Mouse (Mus musculus) ovary, postnatal 14 days (tissue): ENCODE results near the gene Fam102b.

ENCODE experiments used
- DNase-seq: peaks from one replicate; pipeline ENCODE4 v3.0.0; 2022; ENCODE audit warnings: low spot score

Gene Fam102b

DNA sequence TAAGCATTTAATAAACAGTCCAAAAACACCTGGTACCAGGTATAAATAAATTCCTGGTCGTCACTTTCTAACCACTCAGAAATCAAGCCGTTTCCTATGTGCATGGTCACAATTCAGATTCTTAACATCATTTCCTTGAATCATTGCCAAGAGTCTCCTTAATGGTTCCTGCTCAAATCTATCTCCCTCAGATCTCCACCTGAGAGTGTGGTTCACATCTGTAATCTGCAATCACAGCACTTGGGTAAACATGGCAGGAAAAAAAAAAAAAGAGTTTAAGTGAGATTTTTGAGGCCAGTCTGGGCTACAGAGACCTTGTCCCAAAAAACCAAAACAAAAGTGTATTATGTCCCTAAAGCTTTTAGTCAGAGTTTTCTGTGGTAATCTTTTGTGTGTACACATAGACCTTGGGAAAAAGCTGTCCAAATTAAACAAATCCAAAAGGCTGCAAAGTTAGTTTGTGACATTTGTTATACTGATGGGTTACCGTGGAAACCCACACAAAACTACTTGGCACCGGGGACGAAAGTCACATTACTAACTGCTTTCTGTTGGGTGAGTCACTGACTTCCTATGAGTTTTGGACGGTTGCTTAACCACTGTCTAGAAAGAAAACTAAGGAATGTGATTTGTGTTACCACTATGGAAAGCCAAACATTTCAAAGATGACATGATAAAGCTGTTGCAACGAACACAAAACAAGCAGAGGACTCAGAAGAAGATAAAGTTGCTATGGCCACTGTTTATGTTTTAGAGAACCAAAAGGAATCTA, 16.7 kb downstream of the Fam102b start:
- no peak for DNase-seq

DNA sequence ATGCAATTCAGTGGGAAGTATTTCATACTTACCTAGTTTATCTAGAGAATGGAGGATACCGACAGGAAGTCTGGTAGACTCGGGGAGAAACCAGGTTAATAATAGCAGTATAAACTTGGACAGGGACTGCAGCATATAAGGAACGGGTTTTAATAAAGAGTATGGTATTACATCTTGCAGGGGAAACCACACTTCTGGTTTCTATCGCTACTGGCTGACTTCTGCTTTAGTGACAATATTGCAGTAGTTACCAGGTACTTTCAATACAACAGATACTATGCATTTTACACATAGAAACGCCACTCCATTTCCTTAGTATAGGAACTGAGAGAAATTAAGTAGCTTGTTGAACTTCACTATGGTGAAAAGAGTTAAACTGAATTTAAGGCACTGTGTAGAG, 19.2 kb downstream of the Fam102b start:
- DNase-seq = no peak

DNA sequence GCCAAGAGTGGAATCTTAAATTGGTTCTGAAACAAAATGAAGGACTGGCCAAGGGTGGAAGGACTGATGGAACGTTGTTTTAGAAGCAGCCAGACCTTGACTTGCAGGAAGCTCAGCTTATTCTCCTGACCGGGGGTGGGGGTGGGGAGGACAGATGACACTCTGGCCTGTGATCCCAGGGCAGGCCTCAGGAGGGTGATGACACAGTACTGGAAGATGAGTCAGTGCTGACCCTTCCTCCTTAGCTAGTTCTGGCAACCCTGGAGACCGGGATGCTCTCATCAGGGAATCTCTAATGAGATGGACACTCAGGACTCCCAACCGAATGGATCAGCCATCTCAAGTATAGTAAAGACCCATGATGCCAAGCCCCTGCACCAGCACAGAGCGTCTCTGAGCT, 21.6 kb downstream of the Fam102b start:
- DNase-seq = no peak

DNA sequence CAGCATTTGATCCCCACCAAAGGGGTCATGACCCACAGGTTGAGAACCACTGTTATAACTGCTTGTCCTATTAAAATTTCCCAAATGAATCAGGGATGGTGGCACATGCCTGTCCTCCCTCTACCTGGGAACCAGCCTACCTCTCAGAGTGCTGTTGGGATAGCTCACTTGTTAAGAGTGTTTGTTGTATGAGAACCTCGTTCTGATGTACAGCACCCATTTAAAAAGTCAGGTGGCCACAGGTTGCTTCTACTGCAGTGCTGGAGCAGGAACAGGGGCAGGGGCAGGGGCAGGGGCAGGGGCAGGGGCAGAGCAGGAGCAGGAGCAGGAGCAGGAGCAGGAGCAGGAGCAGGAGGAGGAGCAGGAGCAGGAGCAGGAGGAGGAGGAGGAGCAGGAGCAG, 28.2 kb downstream of the Fam102b start:
- no peak for DNase-seq

DNA sequence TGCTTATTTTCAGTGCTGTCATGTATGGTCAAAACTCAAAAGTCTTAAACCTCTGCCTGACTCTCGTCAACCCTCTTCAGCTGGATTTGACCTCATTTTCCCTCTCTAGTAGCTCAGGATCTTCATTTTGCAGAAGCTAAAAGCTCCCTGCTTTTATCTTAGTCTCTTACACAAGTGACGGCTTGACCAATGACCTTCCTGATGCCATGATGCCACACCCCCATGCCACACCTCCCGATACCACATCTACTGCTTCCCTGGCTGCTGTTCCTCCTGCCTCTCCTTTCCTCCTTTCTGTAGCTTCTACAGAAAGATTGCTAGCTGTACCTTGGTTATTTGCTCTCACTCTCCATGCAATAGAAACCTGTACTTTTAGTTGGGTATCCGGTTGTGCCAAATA, 29.6 kb downstream of the Fam102b start:
- no peak for DNase-seq

DNA sequence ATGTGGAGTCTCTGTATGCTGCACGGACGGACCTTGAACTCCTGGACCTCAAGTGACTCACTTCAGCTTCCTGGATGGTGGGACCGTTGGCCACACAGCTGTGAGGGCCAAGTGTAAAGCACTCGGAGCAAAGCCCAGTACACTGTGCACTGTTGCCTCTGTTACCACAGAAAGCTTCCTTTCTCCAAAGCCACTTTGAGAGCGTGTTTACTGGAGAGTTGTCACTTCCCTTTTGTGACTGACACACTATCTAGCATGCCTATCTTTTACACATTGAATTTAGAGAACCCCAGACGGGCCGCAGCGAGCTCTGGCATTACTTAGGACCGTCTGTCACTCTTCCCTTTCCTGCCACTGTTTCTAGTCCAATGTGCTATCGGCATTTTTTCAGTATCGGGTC, 30.1 kb downstream of the Fam102b start:
- no peak for DNase-seq

DNA sequence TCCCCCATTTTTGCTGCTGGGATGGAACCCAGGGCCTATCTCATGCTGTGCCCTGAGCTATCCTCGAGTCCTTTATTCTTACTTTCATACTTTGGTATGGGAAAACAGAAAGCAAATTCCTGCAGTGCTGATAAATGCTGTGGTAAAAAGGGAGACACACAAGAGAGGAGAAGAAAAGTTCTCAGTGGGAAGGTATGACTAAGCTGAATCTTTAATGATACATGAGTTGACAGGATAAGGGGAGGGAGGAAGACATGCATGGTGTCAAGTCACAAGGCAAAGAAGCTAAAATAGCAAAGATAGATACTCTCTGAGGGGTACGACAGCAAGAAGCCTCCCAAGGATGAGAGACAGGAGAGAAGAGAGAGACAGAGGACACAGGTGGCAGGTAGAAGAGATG, 32.0 kb downstream of the Fam102b start:
- no peak for DNase-seq

DNA sequence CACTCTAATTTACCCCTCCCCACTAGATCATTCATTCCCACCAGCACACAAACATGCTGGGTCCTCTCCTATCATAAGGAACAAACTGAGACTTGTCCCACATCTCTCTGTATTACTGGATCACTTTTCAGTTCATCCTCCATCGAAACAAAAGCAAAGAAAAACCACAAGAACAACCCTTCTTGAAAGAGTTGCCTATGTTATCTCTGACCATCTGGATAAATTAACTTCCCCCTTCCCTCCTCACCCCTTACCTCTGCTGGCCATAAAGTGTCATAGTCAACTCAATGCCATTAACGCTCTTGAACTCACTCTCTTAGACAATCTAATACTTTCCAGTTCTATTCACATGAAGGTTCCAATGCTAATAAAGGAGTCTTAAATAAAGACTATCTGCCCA, 32.9 kb downstream of the Fam102b start:
- no peak for DNase-seq

DNA sequence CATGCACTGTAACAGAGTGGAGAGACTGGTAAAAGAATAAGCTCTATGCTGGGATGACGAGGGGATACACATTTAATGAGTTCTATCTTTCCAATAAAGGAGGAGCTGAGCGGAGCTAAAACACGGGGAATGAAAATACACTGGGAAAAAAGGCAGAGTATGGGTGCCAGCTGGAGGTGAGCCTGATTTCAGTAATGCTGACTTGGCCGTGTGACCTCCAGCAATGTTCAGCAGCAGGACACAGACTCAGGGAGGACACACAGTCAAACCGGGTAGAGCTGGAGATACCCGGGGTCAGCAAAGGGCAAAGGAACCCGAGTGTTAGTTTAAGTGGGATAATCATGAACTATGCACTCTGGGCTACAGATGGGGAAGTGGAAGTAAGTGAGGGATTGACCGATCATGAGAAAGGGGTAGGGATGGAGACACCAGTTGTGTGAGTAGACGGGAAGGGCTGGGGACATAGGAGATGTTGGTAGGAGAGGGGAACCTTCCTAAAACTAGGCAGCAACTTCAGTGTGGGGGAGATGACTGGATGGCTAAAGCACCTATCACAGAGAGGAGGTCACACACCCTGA, 37.3 kb downstream of the Fam102b start:
- peak; percentile 31 for DNase-seq

DNA sequence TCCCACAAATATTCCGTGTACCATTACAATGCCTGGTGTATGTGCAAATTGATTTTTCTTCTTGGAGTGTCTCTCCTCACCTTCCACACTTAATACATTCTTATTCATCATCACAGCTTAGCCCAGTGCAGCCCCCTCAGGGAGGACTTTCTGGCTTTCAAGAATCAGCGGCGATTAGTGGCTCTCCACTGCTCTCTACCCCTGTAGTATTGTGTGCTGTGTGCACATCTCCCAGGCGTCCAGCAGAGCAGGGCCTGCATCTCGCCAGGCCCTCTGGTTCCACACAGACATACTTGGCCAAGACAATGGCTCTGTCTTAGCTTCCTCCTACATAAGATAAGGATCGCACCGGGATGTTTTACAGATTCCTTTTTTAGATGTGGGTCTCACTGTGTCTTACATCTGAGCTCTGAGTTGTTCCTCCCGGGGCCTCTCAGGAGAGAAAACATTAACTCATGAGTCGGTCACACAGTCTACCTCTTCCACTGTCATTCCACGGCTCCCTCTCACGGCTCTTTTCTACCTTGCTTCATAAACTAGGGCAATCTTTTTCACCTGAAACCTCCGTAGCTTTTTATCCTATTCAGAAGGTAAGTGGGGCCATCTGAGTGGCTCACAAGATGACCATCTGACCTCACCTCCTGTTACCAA, 40.3 kb downstream of the Fam102b start:
- no peak for DNase-seq

DNA sequence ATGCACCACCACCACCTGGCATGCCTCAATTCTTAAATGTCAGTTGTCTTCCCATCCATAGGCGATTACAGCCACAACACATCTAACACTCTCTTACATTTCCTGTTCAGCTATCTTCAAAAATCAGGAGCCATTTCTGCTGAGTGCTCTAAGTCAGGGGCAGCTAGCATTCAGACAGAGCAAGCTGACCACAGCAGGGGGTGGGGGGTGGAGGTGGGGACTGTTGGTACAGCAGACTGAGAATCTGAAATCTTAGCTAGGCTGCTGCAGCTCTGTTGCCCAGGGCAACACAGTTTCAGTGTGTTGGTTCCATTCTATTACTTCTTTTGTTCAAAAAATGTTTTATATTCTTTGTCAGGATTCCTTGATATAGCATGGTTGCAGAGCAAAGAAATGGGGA, 40.9 kb downstream of the Fam102b start:
- no peak for DNase-seq

DNA sequence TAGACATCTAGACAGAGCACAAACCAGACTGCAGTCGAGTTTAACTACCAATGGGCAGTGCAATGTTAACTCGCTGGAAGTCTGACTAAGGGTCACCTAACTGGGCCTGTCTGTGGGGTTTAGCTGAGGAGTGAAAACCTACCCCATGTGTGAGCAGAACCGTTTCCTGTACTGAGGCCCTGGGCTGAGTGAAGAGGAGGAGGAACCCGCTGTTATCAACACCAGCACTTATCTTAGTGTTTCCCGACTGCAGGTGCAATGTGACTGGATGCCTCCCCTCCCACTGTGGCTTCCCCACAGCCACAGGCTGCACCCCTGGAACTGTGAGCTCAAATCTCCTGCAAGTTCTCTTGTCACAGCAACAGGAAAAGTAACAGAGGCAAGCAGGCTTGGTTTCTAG, 43.4 kb downstream of the Fam102b start:
- no peak for DNase-seq

DNA sequence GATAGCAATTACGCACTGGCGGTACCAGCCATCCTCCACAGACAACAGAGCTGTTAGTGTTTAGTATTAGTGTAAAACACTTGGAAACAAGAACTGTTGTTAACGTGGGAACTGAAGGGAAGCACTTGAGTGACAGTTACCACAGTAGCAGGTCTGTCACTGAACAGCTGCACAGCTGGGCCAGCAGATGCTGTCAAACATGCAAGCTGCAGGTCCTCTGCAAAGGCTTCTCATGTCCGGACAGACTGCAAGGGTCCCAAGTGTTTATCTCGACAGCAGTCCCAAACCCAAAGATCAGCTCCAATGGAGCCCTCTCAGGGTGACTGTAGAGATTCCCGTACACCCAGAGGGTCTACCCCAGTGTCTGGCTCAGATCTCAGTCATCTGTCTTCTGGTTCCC, 45.5 kb downstream of the Fam102b start:
- DNase-seq = no peak

DNA sequence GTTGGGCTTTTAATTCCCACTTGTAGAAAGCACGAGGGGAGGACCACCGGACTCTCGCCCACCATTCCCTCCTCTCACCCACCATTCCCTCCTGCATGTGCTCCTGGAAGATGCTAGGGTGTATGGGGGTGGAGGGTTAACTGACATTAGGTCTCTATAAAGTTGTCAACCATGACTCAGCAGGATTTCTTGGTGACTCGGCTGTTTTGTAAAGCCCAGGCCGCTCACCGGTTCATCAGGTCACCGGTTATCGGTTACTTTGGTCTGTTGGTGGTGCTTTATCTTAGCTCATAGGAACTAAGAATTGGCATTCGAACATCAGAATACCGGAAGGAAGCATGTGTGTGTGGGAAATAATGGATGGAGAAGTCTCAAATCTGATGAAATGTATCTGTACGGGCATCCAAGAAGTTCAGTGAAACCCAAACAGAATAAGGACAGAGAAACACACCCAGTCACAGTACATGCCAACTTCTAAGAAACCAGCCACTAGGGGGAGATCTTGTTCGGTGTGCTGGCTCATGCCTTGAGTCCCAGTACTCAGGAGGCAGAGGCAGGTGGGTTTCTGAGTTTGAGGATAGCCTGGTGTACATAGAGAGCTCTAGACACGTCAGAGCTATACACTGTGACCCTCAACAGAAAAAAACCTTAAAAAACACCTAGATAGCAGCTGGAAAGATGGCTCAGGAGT, 49.9 kb downstream of the Fam102b start:
- DNase-seq = no peak

DNA sequence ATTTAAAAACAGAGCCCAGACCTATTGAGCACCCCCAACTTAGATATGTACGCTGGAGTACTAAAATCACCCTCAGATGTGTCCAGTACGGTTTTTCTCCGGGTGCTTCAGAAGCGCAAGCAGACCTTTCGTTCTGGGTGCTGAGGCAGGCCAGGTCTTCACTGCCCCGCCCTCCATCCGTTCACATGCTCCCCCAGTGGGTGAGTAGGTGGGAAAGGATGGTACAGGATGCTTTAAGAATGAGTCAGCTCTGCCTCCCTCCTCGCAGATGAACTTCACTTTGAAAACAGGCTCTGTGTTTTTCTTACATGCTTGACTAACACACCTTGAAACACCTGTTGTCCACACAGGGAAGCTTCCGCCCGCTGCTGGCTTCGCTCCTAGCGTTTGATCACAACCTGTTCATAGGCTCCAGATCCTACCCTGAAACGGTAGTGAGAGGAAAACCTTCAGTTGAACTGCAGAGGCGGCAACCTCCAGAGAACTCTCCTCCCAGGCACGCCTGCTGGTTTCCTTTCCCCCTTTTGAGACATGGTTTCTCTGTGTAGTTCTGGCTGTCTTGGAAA, 52.4 kb downstream of the Fam102b start:
- no peak for DNase-seq

DNA sequence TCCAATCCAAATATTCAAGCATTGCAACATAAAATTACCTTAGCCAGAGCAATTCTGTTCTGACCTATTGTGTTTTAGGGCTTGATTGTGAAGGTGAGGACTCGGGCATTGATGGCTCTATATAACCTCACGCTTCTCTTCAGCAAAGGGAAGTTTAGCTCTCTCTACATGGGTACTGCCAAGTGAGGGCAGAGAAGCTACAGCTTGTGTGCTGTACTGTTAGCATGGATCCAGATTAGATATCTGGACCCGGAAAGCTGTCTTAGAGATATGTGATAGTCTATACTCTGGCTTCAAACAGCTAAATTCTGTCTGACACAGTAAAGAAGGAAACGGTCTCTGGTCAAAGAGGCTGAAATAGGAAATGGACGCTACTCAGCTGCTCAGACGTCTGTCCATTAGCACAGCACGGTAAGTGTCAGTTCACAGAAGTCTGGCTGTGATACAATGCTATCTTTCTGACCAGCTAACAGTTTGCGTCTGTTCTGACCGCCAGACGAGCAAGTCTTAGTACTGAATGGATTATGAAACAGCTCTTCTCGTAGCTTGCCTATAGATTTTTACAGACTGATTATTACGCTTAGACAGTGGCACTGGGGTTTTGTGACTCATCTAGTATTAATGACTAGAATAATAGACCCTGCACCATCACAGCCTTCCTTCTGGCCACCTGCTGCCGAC, 53.3 kb downstream of the Fam102b start:
- DNase-seq = no peak

DNA sequence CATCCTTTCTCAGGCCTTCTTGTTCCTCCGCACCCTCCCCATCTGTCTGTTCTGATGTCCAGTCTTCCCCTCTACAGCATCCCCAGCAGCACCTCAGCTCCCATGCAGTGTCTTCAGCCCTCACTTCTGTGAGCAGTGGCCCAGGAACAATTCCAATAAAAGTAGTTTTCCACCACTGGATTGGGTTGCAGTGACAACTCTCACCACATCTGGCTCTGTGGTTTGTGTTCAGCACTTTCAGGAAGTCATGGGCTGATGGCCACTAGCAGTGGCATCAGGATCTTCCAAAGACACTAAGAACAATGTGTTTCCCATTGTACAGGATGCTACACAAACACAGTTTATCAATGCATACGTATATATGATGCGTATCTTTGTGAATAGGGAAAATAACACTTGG, 61.4 kb downstream of the Fam102b start:
- DNase-seq = no peak

DNA sequence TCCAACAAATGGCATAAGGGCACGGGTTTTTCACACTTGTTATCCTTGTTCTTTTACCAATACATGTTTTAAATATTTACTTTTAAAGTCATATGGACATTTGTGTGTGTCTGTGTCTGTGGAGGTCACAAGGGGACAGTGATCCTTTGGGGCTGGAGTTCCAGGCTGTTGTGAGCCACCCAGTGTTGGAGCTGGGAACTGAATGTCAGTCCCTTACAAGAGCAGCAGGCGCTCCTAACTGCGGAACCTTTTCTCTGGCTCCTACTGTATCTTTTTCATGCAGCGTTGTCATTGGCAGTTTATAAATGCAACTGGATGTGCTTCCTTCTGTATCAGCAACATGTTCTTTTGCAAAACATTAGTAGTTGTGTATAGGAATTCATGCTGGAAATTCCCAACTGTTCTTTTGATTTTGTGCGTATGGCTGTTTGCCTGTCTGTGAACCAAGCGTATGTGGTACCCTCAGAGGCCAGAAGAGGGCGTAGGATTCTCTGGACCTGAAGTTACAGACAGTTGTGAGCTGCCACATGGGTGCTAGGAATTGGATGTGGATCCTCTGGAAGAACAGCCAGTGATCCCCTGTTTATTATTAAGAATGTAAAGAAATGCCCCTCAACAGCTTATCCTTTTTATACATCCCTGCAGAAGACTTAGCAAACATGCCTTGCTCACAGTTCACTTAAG, 62.9 kb downstream of the Fam102b start:
- no peak for DNase-seq

DNA sequence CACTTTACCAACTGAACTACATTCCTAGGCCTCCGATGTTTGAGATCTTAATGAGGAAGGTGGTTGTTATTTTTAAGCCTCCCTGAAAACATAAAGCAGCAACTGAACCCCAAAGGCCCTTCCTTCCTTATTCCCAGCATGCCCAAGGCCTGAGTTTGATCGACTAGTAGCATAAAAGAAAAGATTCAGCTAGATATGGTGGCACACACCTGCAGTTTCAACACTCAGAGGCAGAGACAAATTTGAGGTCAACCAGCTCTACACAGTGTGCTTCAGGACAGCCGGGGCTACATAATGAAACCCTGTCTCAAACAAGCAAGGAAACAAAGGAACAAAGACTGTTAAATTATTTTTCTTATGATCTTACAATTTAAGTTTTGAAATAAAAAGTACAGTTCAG, 63.6 kb downstream of the Fam102b start:
- no peak for DNase-seq

DNA sequence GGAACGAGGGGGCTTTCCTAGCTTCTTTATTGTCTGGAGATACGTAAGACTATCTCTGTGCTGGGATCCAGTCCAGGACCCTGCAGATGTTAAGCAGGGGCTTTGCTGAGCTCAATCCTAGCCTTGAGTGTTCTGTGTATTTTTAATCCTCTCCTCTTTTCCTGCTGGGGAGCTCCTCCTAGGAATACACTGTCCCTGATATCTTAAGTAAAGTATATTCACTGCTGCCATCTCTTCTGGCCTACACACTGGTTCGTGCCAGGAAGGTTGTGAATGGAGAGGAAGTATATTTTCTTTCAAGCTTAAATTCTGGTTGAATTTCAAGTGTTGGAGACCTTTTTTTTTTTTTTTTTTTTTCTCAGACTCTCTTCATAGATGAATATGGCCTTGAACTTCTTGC, 64.1 kb downstream of the Fam102b start:
- no peak for DNase-seq

DNA sequence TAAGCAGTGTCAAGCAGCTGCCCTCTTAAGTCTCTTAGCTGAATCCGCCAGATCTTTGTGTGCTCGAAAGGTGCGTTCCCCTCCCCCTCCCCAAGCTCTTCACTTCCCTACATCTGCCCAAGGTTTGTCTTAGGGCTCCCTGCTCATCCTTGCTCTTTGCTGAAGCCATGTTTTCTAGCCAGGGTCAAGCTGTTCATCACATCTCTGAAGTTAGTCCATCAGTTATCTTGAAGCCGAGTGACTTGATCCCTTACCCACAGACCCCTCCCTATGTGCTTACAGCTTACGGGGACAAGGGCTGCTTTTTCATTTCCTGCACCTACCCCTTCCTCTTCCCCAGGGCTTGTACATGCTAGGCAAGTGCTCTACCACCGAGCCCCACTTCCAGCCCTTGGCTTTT, 65.8 kb downstream of the Fam102b start:
- DNase-seq = no peak

DNA sequence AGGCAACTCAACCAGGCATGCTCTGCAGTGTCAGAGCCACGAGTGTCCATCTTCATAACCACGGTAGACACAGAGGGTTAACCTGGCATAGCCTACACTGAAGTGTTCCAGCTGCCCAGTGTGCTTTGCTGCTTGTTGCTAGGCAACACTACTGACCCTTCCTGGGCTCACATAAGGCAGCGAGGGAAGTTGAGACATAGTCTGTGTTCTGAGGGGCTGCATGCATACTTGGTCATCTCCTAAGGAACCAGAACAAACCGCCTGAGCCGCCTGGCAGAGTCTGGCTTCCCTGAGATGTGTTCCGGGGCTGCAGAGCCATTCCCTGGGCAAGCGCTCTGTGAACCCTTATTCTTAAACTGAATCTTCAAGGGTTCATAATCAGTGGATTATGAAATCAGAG, 66.2 kb downstream of the Fam102b start:
- DNase-seq = no peak
